Mouse (Mus musculus): Measurements from ENCODE around the gene Ap1g1.

- TF ChIP-seq POLR2A (IDR thresholded peaks at IDR 0.05; ENCODE audit: borderline replicate concordance, low read depth, low read length) (no peak), CTCF (IDR thresholded peaks at IDR 0.05; ENCODE audit: low read depth, low read length) (no peak)
Measured at GRCm38 (mm10) chr8:109731012-109731411, 47.3 kb upstream of the Ap1g1 start.
